Mouse (Mus musculus) 3134 (cell line): Measurements from ENCODE around the gene Ccdc13.

ENCODE experiments used
- DNase-seq: peaks from one replicate; pipeline ENCODE4 v3.0.0-alpha.2; 2011; ENCODE audit warnings: low spot score; ENCODE audit not compliant: insufficient read length; ENCODE audit errors: extremely low read depth

Gene Ccdc13

DNA sequence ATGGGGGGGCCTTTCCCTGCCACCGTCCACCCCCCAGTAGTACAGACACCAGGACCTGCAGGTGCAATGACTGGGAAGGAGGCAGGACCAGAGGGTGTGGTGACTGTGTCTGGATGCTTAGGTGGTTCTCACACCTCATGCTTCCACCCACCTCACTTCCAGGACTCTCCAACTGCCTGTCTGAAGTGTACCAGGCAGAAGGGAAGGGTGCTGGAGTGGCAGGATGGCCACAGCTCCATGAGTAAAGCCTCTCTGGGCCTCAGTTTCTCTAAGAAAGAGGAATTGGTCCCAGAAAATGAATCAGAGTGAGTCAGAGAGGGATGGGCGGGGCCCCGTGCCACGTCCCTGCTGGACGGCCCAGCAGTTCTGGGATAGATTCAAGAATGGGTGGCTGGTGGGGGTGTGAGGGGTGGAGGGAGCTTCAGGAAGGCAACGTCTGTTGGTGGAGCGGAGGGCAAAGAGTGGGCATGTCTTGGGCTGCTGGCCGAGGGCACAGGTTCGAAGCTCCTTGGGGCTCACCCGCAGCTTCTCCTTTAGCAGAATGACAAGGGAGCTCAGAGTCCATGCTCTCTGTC is 78.1 kb downstream of the Ccdc13 start:
- DNase-seq = peak; percentile 78

DNA sequence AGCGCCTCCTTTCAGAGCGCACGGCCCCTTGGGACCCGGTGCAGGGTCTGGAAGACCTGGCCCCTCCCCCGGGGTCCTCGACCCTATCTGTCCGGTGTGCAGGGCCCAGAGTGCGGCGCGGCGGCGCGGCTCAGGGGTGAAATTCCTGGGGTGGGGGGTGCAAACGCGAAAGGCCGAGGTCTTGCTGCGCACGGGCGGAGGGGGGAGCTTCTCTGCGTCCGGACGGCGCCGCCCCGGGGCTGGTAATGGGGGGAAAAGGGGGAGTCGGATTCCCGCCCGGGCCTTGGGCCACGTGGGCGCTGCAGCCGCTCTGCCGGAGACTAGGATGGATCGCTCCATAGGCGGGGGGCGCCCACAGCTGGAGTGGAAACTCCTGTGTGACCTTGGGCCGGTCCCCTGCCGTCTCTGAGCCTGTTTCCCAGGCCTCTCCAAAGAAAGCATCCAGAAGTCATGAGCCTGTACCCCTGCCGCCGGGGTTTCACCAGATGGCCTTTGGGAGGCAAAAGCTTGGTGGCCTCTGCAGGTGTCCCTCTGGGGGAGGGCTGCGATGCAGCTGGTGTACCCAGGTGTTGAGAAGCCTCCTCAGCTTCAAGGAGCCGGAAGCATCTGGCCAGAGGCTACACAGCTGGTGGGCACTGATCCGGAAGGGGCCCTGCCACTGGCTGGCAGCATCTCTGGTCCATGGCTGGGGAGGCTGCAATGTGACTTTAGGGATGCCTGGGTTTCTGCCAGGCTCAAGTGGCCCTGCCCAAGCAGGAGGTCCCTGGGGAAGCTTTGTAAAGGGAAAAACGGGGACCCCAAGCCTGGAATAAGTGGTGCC is 78.8 kb downstream of the Ccdc13 start:
- DNase-seq = peak; percentile 80

DNA sequence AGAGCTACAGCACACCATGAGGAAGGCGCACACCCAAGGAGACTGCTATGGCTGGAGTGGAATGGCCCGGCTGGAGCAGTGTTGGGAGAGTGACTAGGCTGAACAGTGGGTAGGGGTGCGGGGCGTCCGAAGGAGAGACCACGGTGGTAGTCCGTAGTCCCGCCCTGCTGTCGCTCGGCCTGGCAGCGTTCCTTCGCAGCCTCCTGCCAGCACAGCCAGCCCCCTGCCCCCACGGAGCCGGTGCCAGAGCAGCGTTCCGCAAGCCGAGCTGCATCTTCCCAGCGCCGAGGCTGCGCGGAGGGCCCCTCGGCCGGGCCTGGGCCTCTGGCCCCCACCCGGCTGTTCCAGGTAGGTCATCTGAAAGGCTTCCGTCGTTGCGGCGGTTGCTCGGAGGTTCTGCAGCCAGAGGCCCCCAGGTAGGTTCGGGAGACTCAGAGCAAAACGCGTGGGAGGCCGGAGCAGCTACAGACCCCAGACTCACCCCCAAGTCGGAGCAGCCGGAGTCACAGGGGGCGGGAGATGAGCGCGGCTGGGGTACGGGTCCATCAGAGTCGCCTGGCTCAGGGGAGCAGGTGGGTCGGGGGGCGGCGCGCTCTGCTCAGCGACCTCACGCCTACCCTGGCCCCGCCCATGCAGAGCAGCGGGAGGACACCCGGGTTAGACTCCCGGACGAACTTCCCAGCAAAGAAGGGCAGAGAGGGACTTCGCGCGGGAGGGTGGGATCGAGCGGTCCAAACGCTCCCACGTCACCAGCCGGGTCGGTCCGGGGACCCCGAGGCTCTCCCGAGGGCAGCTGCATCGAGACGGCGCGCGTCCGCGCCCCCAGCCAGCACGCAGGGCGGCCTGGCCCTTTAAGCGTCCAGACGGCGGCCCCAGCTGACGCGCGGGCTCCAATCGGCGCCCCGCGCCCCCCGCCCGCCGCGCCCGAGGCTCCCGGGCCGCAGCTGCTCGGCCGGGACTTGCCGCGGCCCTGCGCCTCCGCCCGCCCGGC is 79.9 kb downstream of the Ccdc13 start, which contains the start of gene Zfp651:
TSS of gene Zfp651 (plus strand) at position 240 of the 991 bp plus-strand sequence.
- peak; percentile 78 for DNase-seq

DNA sequence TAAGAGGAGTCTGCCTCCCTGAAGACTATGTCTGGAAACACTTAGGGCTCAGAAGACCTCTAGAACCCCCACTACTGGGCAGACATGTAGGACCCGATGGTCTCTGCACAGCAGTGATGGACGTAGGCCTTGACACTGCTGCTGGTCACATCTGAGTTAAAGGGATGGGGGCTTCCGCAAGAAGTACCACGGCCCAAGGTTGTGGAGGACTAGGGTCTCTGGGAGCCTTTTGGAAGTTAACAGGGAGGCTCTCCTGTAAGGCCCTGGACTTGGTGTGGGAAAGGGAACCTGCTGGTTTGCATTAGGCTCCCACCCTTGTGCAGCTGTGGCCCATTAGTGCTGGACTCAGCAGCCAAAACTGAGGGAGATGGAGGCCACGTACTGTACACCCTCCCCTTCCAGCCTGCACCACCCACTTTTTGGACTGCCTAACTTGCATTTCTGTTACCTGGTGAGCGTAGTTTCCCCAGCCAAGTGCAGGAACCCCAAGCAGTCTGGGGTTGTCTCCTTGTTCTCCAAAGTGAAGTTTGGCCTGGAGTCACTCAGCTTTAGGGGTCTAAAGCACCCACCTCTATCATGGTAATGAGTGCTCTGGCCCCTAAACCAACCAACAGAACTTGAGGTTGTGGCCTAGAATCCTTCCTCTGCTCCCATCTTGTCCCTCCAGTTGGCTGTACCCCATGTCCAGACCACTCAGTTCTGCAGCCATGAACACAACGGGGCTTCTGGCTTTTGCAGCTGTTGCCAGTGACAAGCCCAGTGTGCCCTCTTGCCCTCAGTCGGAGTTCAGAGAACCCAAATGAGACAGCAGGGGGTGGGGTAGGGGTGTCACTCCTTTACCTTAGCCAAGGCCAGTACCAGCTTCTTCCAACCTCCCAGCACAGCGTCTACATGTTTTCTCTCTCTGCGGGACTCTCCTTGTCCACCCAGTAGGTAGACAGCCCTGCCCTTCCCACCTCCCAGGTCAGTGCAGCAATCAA is 81.1 kb downstream of the Ccdc13 start:
- no peak for DNase-seq

DNA sequence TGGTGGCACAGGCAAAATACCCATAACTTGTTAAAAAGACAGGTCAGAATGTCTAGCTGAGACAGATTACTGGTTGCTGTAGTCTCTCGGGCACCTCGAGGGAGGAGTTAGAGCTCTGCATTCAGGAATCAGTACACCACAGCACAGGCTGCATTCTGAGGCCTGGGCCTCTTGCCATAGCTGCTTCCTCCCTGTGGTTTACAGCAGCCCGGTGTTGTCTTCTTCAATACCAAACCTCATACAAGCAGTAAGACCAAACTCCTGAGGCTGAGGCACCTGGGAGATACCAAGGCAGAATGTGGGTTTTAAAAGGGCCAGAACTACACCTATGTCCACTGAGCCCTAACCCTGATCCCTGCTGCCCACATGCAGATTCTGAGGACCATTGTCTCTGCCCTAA is 81.8 kb downstream of the Ccdc13 start:
- no peak for DNase-seq

DNA sequence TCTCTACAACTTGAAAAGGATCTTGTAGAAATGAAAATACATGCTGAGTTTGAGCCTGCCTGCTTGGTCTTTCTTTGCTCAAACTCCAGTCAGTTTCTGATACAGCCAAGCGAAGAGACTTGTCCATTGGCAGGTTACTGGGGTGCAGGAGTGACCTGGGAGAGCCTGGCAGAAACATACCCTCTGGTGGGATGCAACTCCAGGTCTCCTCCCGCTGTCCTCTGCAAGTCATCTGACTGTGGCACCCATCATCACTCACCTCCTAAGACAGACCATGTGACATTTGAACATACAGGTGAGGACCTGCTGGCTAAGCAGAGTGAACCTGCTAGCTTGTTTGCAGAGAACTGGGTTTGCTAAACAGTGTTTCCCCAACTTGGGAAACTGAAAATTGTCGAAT is 82.5 kb downstream of the Ccdc13 start:
- no peak for DNase-seq

DNA sequence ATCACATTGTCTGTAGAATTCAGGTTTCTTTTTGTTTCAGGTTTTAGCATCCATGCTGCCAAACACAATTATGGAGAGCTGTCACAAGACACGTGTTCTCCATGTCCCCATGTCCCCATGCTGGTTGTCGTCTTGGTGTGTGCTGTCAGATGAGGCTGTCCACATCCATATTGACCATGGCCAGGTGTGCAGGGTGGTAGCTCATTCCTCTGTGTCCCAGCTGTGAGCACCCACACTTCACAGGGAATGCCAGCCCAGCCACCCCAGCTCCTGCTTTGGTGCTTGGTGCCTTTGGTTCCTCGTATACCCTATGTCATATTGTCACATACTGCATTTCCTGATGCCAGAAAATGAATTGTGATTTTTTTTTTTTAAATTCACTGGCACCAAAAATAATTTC is 84.6 kb downstream of the Ccdc13 start:
- DNase-seq = no peak

DNA sequence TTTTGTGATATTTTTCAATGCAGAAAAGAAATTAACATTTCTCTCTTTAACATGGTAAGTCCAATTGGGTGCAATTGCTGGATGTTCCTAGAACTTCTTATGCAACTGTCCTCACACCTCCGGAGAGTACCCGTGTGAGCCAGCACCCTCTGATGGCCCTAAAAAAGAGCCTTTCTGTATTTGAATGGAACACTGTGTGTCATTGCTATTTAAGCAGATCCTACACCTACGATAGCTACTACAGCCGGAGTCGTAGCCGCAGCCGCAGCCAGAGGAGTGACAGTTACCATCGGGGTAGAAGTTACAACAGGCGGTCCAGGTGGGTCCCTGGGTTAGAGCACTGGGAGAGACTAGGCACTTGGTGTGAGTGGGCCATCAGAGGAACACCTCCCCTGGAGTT is 86.5 kb downstream of the Ccdc13 start:
- no peak for DNase-seq
